Mouse (Mus musculus) C2C12 (cell line): Measurements from ENCODE around the gene Klrc1.
"Not testable (repeated sequence)": the region's sequence is repeated elsewhere in the genome, so short reads cannot be mapped to it uniquely, and the experiment has no call there.

Experiments used
- CTCF ChIP-seq: IDR thresholded peaks from one replicate; pipeline ENCODE4 v1.5.1; 2011; ENCODE audit not compliant: control insufficient read depth, insufficient read depth, insufficient read length
- USF1 ChIP-seq: IDR thresholded peaks from one replicate; pipeline ENCODE4 v1.6.1; 2011; ENCODE audit warnings: low read depth, mild to moderate bottlenecking, control low read depth, moderate library complexity

- TF ChIP-seq CTCF, USF1: not testable (repeated sequence)
Observed at GRCm38 (mm10) chr6:129644054-129644453, 34.7 kb downstream of the Klrc1 start.
